Comparison of ENCODE assay signal across 12 mouse cellular contexts in genomic region chr11:11739054-11739453, GRCm38 (mm10).
"Had no signal": no experiment of that assay in that cellular context is flagged by ENCODE, and none has a peak within 500 bp of the region (broad histone marks: within the 10 kb centered on the region; RNA-seq: fewer than 3 reads in every experiment).

No protein-coding gene starts in this region.

- H3K9ac ChIP-seq: limb, embryonic 13.5 days; lung, embryonic 15.5 days; midbrain, embryonic 12.5 days had no signal

- H3K4me1 ChIP-seq: limb, embryonic 13.5 days; lung, embryonic 15.5 days; midbrain, embryonic 12.5 days had no signal

- H3K27me3 ChIP-seq: lung, embryonic 15.5 days; midbrain, embryonic 12.5 days had no signal

- H3K4me2 ChIP-seq: limb, embryonic 13.5 days; lung, embryonic 15.5 days; midbrain, embryonic 12.5 days had no signal

- H3K36me3 ChIP-seq: limb, embryonic 13.5 days; lung, embryonic 15.5 days; midbrain, embryonic 12.5 days had no signal

- H3K4me3 ChIP-seq: left cerebral cortex, adult 2 months; limb, embryonic 13.5 days; lung, embryonic 15.5 days; midbrain, embryonic 12.5 days had no signal

- DNase-seq: kidney, adult 8-10 months; kidney, postnatal 25 days; lung, postnatal 14 days; right cerebral cortex, adult 18-20 months; right cerebral cortex, postnatal 25 days had no signal

- H3K9me3 ChIP-seq: limb, embryonic 13.5 days; lung, embryonic 15.5 days; midbrain, embryonic 12.5 days had no signal

- H3K27ac ChIP-seq: left cerebral cortex, adult 2 months; limb, embryonic 13.5 days; lung, embryonic 15.5 days; midbrain, embryonic 12.5 days had no signal

- ATAC-seq: inflammation-experienced regulatory T-cells, adult 6 months; intestine, postnatal 0 days; midbrain, embryonic 16.5 days had no signal
